Mouse (Mus musculus): Measurements from ENCODE around the gene Iqcn. TPM values are rescaled to one million over a fixed set of nuclear protein-coding genes. Genes with fewer than 3 reads are reported as not detected.

Gene Iqcn
- polyA plus RNA-seq, 1 experiment from 2014 or later, result not detected

GRCm38 (mm10) chr8:70667071-70667470, 36.2 kb upstream of the Iqcn start:
- H3K4me2 ChIP-seq (replicated peaks), result no peak overlapping the region
- no peaks in the 10 kb centered on the region for H3K36me3 ChIP-seq
- no peak overlapping the region for H3K9ac ChIP-seq
- H3K27me3 ChIP-seq (replicated peaks), result no peaks in the 10 kb centered on the region
- peak; percentile 59; the same call in 1 of the 2 replicates for ATAC-seq
- H3K4me3 ChIP-seq (replicated peaks), result no peak overlapping the region
- WGBS, result 69% methylated on average over 5 of the region's 5 CpGs
- no peaks in the 10 kb centered on the region for H3K9me3 ChIP-seq
- H3K4me1 ChIP-seq (replicated peaks), result 0 out of 2 replicates have a peak, but pooled peaks cover 4% of the 10 kb centered on the region
- H3K27ac ChIP-seq, result no peak overlapping the region

- 63% methylated on average over 10 of the region's 10 CpGs for WGBS
- Histone ChIP-seq H3K4me3 (replicated peaks) (no peak overlapping the region), H3K9ac (no peak overlapping the region), H3K9me3 (no peaks in the 10 kb centered on the region), H3K4me1 (replicated peaks) (peaks cover 19% of the 10 kb centered on the region), H3K27ac (no peak overlapping the region), H3K4me2 (replicated peaks) (no peak overlapping the region), H3K27me3 (replicated peaks) (no peaks in the 10 kb centered on the region), H3K36me3 (peaks cover 5% of the 10 kb centered on the region; the same call in 1 of the 2 replicates)
- ATAC-seq, result no peak
These were observed 31.5 kb upstream of the Iqcn start for GRCm38 (mm10) chr8:70671615-70672324.

- WGBS, result 37% methylated on average over 19 of the region's 19 CpGs
- Histone ChIP-seq H3K4me2 (replicated peaks) (peak overlapping the region; percentile 64), H3K9me3 (no peaks in the 10 kb centered on the region), H3K27ac (peak overlapping the region; percentile 67), H3K4me1 (replicated peaks) (peaks cover 19% of the 10 kb centered on the region), H3K36me3 (peaks cover 6% of the 10 kb centered on the region; the same call in 1 of the 2 replicates), H3K27me3 (replicated peaks) (no peaks in the 10 kb centered on the region), H3K4me3 (replicated peaks) (peak overlapping the region; percentile 74), H3K9ac (peak overlapping the region; percentile 52)
- ATAC-seq, result peak; percentile 32
These were observed 30.8 kb upstream of the Iqcn start for GRCm38 (mm10) chr8:70672325-70673078.

- H3K27me3 ChIP-seq (replicated peaks), result no peaks in the 10 kb centered on the region
- H3K9ac ChIP-seq, result peak within 1 kb of the TSS; percentile 79
- H3K9me3 ChIP-seq, result no peaks in the 10 kb centered on the region
- peaks cover 19% of the 10 kb centered on the region for H3K4me1 ChIP-seq (replicated peaks)
- peaks cover 13% of the 10 kb centered on the region for H3K36me3 ChIP-seq
- H3K27ac ChIP-seq, result peak within 1 kb of the TSS; percentile 98
- peak; percentile 98 for ATAC-seq
- H3K4me3 ChIP-seq (replicated peaks), result peak within 1 kb of the TSS; percentile 74
- H3K4me2 ChIP-seq (replicated peaks), result peak within 1 kb of the TSS; percentile 80
- under 1% methylated on average over 60 of the region's 60 CpGs for WGBS
These were observed 30.0 kb upstream of the Iqcn start, which contains the start of gene Lsm4 for GRCm38 (mm10) chr8:70673079-70673856. Gene Lsm4 (plus strand): TSS chr8:70673248.

GRCm38 (mm10) chr8:70674109-70674508, 29.1 kb upstream of the Iqcn start:
- Histone ChIP-seq H3K36me3 (peaks cover 16% of the 10 kb centered on the region), H3K27me3 (replicated peaks) (no peaks in the 10 kb centered on the region), H3K4me2 (replicated peaks) (peak overlapping the region; percentile 80), H3K9ac (peak overlapping the region; percentile 79), H3K4me1 (replicated peaks) (peaks cover 19% of the 10 kb centered on the region), H3K27ac (peak overlapping the region; percentile 98), H3K4me3 (replicated peaks) (peak overlapping the region; percentile 74), H3K9me3 (no peaks in the 10 kb centered on the region)
- 67% methylated on average over 3 of the region's 3 CpGs for WGBS
- ATAC-seq, result no peak

- Histone ChIP-seq H3K4me1 (replicated peaks) (peaks cover 25% of the 10 kb centered on the region), H3K9ac (peak overlapping the region; percentile 79; the same call in 1 of the 2 replicates)
- WGBS, result 52% methylated on average over 4 of the region's 4 CpGs
These were observed 28.5 kb upstream of the Iqcn start for GRCm38 (mm10) chr8:70674716-70675115.

GRCm38 (mm10) chr8:70675336-70675735, 27.9 kb upstream of the Iqcn start:
- H3K36me3 ChIP-seq, result peaks cover 19% of the 10 kb centered on the region
- 96% methylated on average over 1 of the region's 1 CpGs for WGBS
- no peaks in the 10 kb centered on the region for H3K9me3 ChIP-seq
- ATAC-seq, result no peak
- no peak overlapping the region for H3K4me2 ChIP-seq (replicated peaks)
- H3K27ac ChIP-seq, result peak overlapping the region; percentile 98
- H3K9ac ChIP-seq, result no peak overlapping the region
- H3K4me3 ChIP-seq (replicated peaks), result no peak overlapping the region
- H3K4me1 ChIP-seq (replicated peaks), result peaks cover 30% of the 10 kb centered on the region
- H3K27me3 ChIP-seq (replicated peaks), result no peaks in the 10 kb centered on the region

More at GRCm38 (mm10) chr8:70674716-70675115, 28.5 kb upstream of the Iqcn start:
- Histone ChIP-seq H3K36me3 (peaks cover 19% of the 10 kb centered on the region), H3K4me2 (replicated peaks) (peak overlapping the region; percentile 80), H3K9me3 (no peaks in the 10 kb centered on the region), H3K4me3 (replicated peaks) (no peak overlapping the region), H3K27ac (peak overlapping the region; percentile 98), H3K27me3 (replicated peaks) (no peaks in the 10 kb centered on the region)
- no peak for ATAC-seq

- H3K36me3 ChIP-seq, result peaks cover 19% of the 10 kb centered on the region
- H3K9me3 ChIP-seq, result no peaks in the 10 kb centered on the region
- H3K27ac ChIP-seq, result no peak overlapping the region
- H3K4me2 ChIP-seq (replicated peaks), result no peak overlapping the region
- no peak overlapping the region for H3K4me3 ChIP-seq (replicated peaks)
- H3K27me3 ChIP-seq (replicated peaks), result no peaks in the 10 kb centered on the region
- H3K9ac ChIP-seq, result no peak overlapping the region
- peaks cover 43% of the 10 kb centered on the region for H3K4me1 ChIP-seq (replicated peaks)
- ATAC-seq, result no peak
- 87% methylated on average over 15 of the region's 15 CpGs for WGBS
These were observed 25.7 kb upstream of the Iqcn start for GRCm38 (mm10) chr8:70677451-70678080.

GRCm38 (mm10) chr8:70678679-70679078, 24.6 kb upstream of the Iqcn start:
- Histone ChIP-seq H3K27me3 (replicated peaks) (no peaks in the 10 kb centered on the region), H3K4me1 (replicated peaks) (peaks cover 45% of the 10 kb centered on the region), H3K4me2 (replicated peaks) (no peak overlapping the region), H3K36me3 (peaks cover 19% of the 10 kb centered on the region), H3K27ac (peak overlapping the region; percentile 68), H3K4me3 (replicated peaks) (no peak overlapping the region), H3K9me3 (no peaks in the 10 kb centered on the region), H3K9ac (no peak overlapping the region)
- ATAC-seq, result no peak

- H3K9me3 ChIP-seq, result no peaks in the 10 kb centered on the region
- H3K27me3 ChIP-seq (replicated peaks), result no peaks in the 10 kb centered on the region
- H3K4me2 ChIP-seq (replicated peaks), result no peak overlapping the region
- H3K4me1 ChIP-seq (replicated peaks), result peaks cover 40% of the 10 kb centered on the region
- 83% methylated on average over 4 of the region's 4 CpGs for WGBS
- peak overlapping the region; percentile 68 for H3K27ac ChIP-seq
- H3K9ac ChIP-seq, result no peak overlapping the region
- H3K36me3 ChIP-seq, result peaks cover 19% of the 10 kb centered on the region
- ATAC-seq, result peak; percentile 56
- H3K4me3 ChIP-seq (replicated peaks), result no peak overlapping the region
These were observed 23.9 kb upstream of the Iqcn start for GRCm38 (mm10) chr8:70679404-70679803.

- no peaks in the 10 kb centered on the region for H3K9me3 ChIP-seq
- peaks cover 19% of the 10 kb centered on the region for H3K36me3 ChIP-seq
- 71% methylated on average over 3 of the region's 3 CpGs for WGBS
- H3K4me1 ChIP-seq (replicated peaks), result peaks cover 33% of the 10 kb centered on the region
- no peaks in the 10 kb centered on the region for H3K27me3 ChIP-seq (replicated peaks)
- no peak overlapping the region for H3K4me3 ChIP-seq (replicated peaks)
- peak; percentile 21; the same call in 1 of the 2 replicates for ATAC-seq
- no peak overlapping the region for H3K4me2 ChIP-seq (replicated peaks)
- H3K9ac ChIP-seq, result no peak overlapping the region
- peak overlapping the region; percentile 68 for H3K27ac ChIP-seq
These were observed 23.2 kb upstream of the Iqcn start for GRCm38 (mm10) chr8:70680039-70680438.
